Mouse (Mus musculus): ENCODE results near the gene Flt3l. TPM values are rescaled to one million over a fixed set of nuclear protein-coding genes. Genes with fewer than 3 reads are reported as not detected.
"Not testable (repeated sequence)": the region's sequence is repeated elsewhere in the genome, so short reads cannot be mapped to it uniquely, and the experiment has no call there.

The Flt3l gene
- polyA plus RNA-seq, 1 experiment from 2014 or later: 3.0 TPM

- H3K36me3 ChIP-seq (ENCODE audit: control insufficient read depth, insufficient read depth): no peaks in the 10 kb centered on the region
- no peak for ATAC-seq (ENCODE audit: low read depth)
- peaks cover under 1% of the 10 kb centered on the region; the same call in 1 of the 2 replicates for H3K4me1 ChIP-seq (ENCODE audit: control insufficient read depth, low read depth, low read length)
- WGBS (ENCODE audit: insufficient replicate concordance): 2% methylated on average over 31 of the region's 31 CpGs
- peaks cover 76% of the 10 kb centered on the region for H3K27me3 ChIP-seq (ENCODE audit: control insufficient read depth, insufficient read depth, low read depth, low read length)
- H3K27ac ChIP-seq (ENCODE audit: low read length): no peak overlapping the region
- H3K4me2 ChIP-seq (ENCODE audit: low read depth, low read length): no peak overlapping the region
- no peaks in the 10 kb centered on the region; the same call in 1 of the 2 replicates for H3K9me3 ChIP-seq (replicated peaks; ENCODE audit: control insufficient read depth, low read length)
- no peak overlapping the region for H3K9ac ChIP-seq (ENCODE audit: low read depth, low read length)
- H3K4me3 ChIP-seq (ENCODE audit: low read depth, low read length): no peak overlapping the region
Measured at GRCm38 (mm10) chr7:45176356-45176755, 40.1 kb upstream of the Flt3l start.

- Histone ChIP-seq H3K4me1 (ENCODE audit: control insufficient read depth, low read depth, low read length) (no peaks in the 10 kb centered on the region), H3K9ac (ENCODE audit: low read depth, low read length) (no peak overlapping the region), H3K27me3 (ENCODE audit: control insufficient read depth, insufficient read depth, low read depth, low read length) (peaks cover 72% of the 10 kb centered on the region), H3K4me2 (ENCODE audit: low read depth, low read length) (no peak overlapping the region), H3K9me3 (replicated peaks; ENCODE audit: control insufficient read depth, low read length) (no peaks in the 10 kb centered on the region; the same call in 1 of the 2 replicates), H3K27ac (ENCODE audit: low read length) (no peak overlapping the region), H3K4me3 (ENCODE audit: low read depth, low read length) (no peak overlapping the region), H3K36me3 (ENCODE audit: control insufficient read depth, insufficient read depth) (no peaks in the 10 kb centered on the region)
- no peak for ATAC-seq (ENCODE audit: low read depth)
- WGBS (ENCODE audit: insufficient replicate concordance): 3% methylated on average over 23 of the region's 23 CpGs
Measured at GRCm38 (mm10) chr7:45175929-45176328, 39.7 kb upstream of the Flt3l start.

DNA sequence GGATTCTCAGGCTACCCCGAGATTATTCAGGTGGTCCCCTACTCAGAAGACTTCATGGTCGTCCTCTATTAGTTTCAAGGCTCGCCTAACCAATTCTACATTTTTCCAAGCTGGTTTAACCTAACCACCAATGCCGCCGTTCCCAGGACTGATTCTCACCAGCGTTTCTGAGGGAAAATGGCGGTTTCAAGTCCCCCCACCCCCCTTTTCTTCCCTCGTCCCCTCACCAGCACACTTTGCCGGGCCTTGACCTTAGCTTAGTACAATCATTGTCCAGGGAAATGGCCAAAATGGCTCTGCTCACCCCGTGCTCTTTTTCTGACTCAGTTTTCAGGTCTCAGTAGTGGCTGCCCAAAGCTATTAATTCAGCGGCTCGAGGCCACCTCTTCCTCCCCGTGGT is 39.2 kb upstream of the Flt3l start:
- no peak overlapping the region for H3K4me3 ChIP-seq (ENCODE audit: low read depth, low read length)

DNA sequence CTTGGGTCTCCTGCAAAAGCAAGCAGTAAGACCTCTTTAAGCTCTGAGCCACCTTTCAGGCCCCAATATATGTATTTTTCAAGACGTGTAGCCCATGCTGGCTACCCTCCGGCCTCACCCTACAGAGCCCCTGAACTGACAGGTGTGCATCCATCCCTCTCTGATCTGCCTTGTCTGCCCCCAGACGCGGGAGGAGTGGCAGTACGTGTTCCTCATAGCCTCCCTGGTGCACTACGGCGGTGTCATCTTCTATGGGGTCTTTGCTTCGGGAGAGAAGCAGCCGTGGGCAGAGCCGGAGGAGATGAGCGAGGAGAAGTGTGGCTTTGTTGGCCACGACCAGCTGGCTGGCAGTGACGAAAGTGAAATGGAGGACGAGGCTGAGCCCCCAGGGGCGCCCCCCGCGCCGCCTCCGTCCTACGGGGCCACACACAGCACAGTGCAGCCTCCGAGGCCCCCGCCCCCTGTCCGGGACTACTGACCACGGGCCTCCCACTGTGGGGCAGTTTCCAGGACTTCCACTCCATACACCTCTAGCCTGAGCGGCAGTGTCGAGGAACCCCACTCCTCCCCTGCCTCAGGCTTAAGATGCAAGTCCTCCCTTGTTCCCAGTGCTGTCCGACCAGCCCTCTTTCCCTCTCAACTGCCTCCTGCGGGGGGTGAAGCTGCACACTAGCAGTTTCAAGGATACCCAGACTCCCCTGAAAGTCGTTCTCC is 38.5 kb upstream of the Flt3l start:
- Histone ChIP-seq H3K9me3 (replicated peaks; ENCODE audit: control insufficient read depth, low read length) (peaks cover under 1% of the 10 kb centered on the region), H3K27ac (ENCODE audit: low read length) (no peak overlapping the region), H3K4me3 (ENCODE audit: low read depth, low read length) (no peak overlapping the region), H3K4me2 (ENCODE audit: low read depth, low read length) (no peak overlapping the region), H3K27me3 (ENCODE audit: control insufficient read depth, insufficient read depth, low read depth, low read length) (peaks cover 63% of the 10 kb centered on the region), H3K4me1 (ENCODE audit: control insufficient read depth, low read depth, low read length) (no peaks in the 10 kb centered on the region), H3K9ac (ENCODE audit: low read depth, low read length) (no peak overlapping the region), H3K36me3 (ENCODE audit: control insufficient read depth, insufficient read depth) (no peaks in the 10 kb centered on the region)
- 4% methylated on average over 29 of the region's 29 CpGs for whole genome bisulfite sequencing (ENCODE audit: insufficient replicate concordance)
- ATAC-seq (ENCODE audit: low read depth): no peak

More for the DNA sequence above, 39.2 kb upstream of the Flt3l start:
- no peak for ATAC-seq (ENCODE audit: low read depth)
- 1% methylated on average over 13 of the region's 13 CpGs for WGBS (ENCODE audit: insufficient replicate concordance)
- Histone ChIP-seq H3K9me3 (replicated peaks; ENCODE audit: control insufficient read depth, low read length) (no peaks in the 10 kb centered on the region; the same call in 1 of the 2 replicates), H3K4me2 (ENCODE audit: low read depth, low read length) (no peak overlapping the region), H3K9ac (ENCODE audit: low read depth, low read length) (no peak overlapping the region), H3K27ac (ENCODE audit: low read length) (no peak overlapping the region), H3K36me3 (ENCODE audit: control insufficient read depth, insufficient read depth) (no peaks in the 10 kb centered on the region), H3K27me3 (ENCODE audit: control insufficient read depth, insufficient read depth, low read depth, low read length) (peaks cover 70% of the 10 kb centered on the region), H3K4me1 (ENCODE audit: control insufficient read depth, low read depth, low read length) (no peaks in the 10 kb centered on the region)

GRCm38 (mm10) chr7:45173772-45174171 is 37.5 kb upstream of the Flt3l start:
- H3K27ac ChIP-seq (ENCODE audit: low read length); H3K4me1 ChIP-seq (ENCODE audit: control insufficient read depth, low read depth, low read length); H3K36me3 ChIP-seq (ENCODE audit: control insufficient read depth, insufficient read depth); H3K9ac ChIP-seq (ENCODE audit: low read depth, low read length); H3K9me3 ChIP-seq (replicated peaks; ENCODE audit: control insufficient read depth, low read length); ATAC-seq (ENCODE audit: low read depth); H3K4me3 ChIP-seq (ENCODE audit: low read depth, low read length); H3K4me2 ChIP-seq (ENCODE audit: low read depth, low read length): not testable (repeated sequence)
- 67% methylated on average over 1 of the region's 1 CpGs for WGBS (ENCODE audit: insufficient replicate concordance)
- H3K27me3 ChIP-seq (ENCODE audit: control insufficient read depth, insufficient read depth, low read depth, low read length): peaks cover 61% of the 10 kb centered on the region

DNA sequence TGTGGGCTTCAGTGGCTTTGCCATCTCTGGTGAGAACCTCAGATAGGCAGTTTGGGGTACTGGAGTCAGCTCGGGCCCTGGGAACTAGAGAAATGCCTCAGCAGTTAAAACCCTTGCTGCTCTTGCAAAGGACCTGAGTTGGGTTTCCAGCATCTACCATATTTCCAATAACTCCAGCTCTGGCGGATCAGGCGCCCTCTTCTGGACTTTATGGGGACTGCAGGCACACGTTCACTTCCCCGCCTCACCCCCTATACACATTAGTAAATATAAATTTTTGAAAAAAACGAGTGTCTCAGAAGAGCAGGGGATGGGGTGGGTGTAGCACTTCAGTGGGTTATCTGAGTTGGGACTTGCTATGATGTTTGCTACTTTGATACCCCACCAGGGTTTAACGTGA is 36.7 kb upstream of the Flt3l start:
- Histone ChIP-seq H3K9me3 (replicated peaks; ENCODE audit: control insufficient read depth, low read length) (peaks cover 6% of the 10 kb centered on the region), H3K4me3 (ENCODE audit: low read depth, low read length) (no peak overlapping the region), H3K4me1 (ENCODE audit: control insufficient read depth, low read depth, low read length) (no peaks in the 10 kb centered on the region), H3K36me3 (ENCODE audit: control insufficient read depth, insufficient read depth) (no peaks in the 10 kb centered on the region), H3K27ac (ENCODE audit: low read length) (no peak overlapping the region), H3K4me2 (ENCODE audit: low read depth, low read length) (no peak overlapping the region), H3K27me3 (ENCODE audit: control insufficient read depth, insufficient read depth, low read depth, low read length) (peaks cover 61% of the 10 kb centered on the region), H3K9ac (ENCODE audit: low read depth, low read length) (no peak overlapping the region)
- ATAC-seq (ENCODE audit: low read depth): no peak
- 46% methylated on average over 7 of the region's 7 CpGs for WGBS (ENCODE audit: insufficient replicate concordance)

DNA sequence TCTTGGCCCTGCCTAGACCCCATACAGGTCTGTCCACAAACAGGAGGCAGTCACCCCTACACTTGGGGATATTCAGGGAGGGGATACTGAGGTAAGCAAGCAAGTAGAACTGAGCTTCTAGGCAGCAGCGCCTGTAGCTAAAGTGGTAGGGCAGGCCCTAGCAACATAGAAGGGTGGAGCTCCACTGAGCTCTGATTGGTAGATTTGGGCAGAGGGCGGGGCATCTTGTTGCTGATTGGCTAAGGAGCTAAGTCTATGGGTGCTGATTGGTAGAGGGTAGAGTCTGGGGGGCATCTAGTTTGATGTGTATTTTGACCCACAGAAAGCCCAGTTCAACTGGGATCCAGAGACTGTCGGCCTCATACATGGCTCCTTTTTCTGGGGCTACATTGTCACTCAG is 33.3 kb upstream of the Flt3l start:
- 68% methylated on average over 3 of the region's 3 CpGs for WGBS (ENCODE audit: insufficient replicate concordance)
- H3K9ac ChIP-seq (ENCODE audit: low read depth, low read length): no peak overlapping the region
- no peaks in the 10 kb centered on the region for H3K36me3 ChIP-seq (ENCODE audit: control insufficient read depth, insufficient read depth)
- H3K4me1 ChIP-seq (ENCODE audit: control insufficient read depth, low read depth, low read length): no peaks in the 10 kb centered on the region
- H3K4me3 ChIP-seq (ENCODE audit: low read depth, low read length): no peak overlapping the region
- H3K4me2 ChIP-seq (ENCODE audit: low read depth, low read length): no peak overlapping the region
- no peak overlapping the region for H3K27ac ChIP-seq (ENCODE audit: low read length)
- H3K9me3 ChIP-seq (replicated peaks; ENCODE audit: control insufficient read depth, low read length): peaks cover 6% of the 10 kb centered on the region
- ATAC-seq (ENCODE audit: low read depth): no peak
- peaks cover 61% of the 10 kb centered on the region for H3K27me3 ChIP-seq (ENCODE audit: control insufficient read depth, insufficient read depth, low read depth, low read length)

GRCm38 (mm10) chr7:45168656-45169055 is 32.4 kb upstream of the Flt3l start:
- 8% methylated on average over 24 of the region's 24 CpGs for WGBS (ENCODE audit: insufficient replicate concordance)
- H3K27me3 ChIP-seq (ENCODE audit: control insufficient read depth, insufficient read depth, low read depth, low read length): peaks cover 62% of the 10 kb centered on the region
- peaks cover 3% of the 10 kb centered on the region for H3K4me1 ChIP-seq (ENCODE audit: control insufficient read depth, low read depth, low read length)

DNA sequence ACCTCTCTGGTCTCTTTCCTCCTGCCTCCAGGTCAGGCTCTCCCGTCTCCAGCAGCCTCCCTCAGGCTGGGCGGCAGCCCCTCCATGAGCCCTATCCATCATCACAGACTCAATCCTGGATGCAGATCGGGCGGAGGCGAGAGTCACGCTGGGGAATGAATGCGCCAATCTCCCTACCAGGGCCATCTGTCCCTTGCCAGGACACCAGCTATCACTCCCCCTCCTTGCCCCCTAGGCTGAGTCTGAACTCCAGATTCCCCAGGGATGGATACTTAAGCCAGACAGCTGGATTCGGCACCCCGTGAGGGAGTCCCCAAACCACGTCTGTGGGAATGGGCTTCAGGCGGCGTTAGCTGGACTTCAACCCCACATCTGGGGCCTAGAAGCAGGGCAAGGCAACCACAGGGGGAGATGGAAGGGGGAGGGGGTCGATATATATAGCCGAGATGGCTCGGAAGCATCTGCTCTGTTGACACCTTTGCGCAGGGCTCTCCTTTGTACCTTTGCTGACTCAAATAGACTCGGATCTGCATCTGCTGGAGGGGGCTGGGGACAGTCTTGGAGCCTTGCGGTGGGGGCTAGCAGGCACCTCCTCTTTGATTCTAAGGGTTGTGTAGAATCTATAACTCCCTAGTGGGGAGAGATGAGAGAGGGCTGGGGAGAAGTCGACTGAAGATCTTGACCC is 31.7 kb upstream of the Flt3l start:
- H3K36me3 ChIP-seq (ENCODE audit: control insufficient read depth, insufficient read depth): no peaks in the 10 kb centered on the region
- no peak for ATAC-seq (ENCODE audit: low read depth)
- H3K9me3 ChIP-seq (replicated peaks; ENCODE audit: control insufficient read depth, low read length): peaks cover 6% of the 10 kb centered on the region
- peaks cover 69% of the 10 kb centered on the region for H3K27me3 ChIP-seq (ENCODE audit: control insufficient read depth, insufficient read depth, low read depth, low read length)
- WGBS (ENCODE audit: insufficient replicate concordance): 5% methylated on average over 19 of the region's 19 CpGs
- no peak overlapping the region for H3K27ac ChIP-seq (ENCODE audit: low read length)
- H3K9ac ChIP-seq (ENCODE audit: low read depth, low read length): no peak overlapping the region
- no peak overlapping the region for H3K4me2 ChIP-seq (ENCODE audit: low read depth, low read length)
- no peak overlapping the region for H3K4me3 ChIP-seq (ENCODE audit: low read depth, low read length)
- H3K4me1 ChIP-seq (ENCODE audit: control insufficient read depth, low read depth, low read length): peaks cover 5% of the 10 kb centered on the region

More at GRCm38 (mm10) chr7:45168656-45169055, 32.4 kb upstream of the Flt3l start:
- ATAC-seq (ENCODE audit: low read depth): no peak
- Histone ChIP-seq H3K9me3 (replicated peaks; ENCODE audit: control insufficient read depth, low read length) (peaks cover 6% of the 10 kb centered on the region), H3K4me3 (ENCODE audit: low read depth, low read length) (no peak overlapping the region), H3K4me2 (ENCODE audit: low read depth, low read length) (no peak overlapping the region), H3K36me3 (ENCODE audit: control insufficient read depth, insufficient read depth) (no peaks in the 10 kb centered on the region), H3K27ac (ENCODE audit: low read length) (no peak overlapping the region), H3K9ac (ENCODE audit: low read depth, low read length) (no peak overlapping the region)

All from liver, embryonic 16.5 days (tissue).